Mouse (Mus musculus) liver (tissue): ENCODE results near the gene D2hgdh.
"Not testable (repeated sequence)": the region's sequence is repeated elsewhere in the genome, so short reads cannot be mapped to it uniquely, and the experiment has no call there.

Source experiments
- DNase-seq: peaks from one replicate; pipeline ENCODE4 v3.0.0-alpha.2; 2020; ENCODE audit warnings: mixed read lengths

D2hgdh gene

DNA sequence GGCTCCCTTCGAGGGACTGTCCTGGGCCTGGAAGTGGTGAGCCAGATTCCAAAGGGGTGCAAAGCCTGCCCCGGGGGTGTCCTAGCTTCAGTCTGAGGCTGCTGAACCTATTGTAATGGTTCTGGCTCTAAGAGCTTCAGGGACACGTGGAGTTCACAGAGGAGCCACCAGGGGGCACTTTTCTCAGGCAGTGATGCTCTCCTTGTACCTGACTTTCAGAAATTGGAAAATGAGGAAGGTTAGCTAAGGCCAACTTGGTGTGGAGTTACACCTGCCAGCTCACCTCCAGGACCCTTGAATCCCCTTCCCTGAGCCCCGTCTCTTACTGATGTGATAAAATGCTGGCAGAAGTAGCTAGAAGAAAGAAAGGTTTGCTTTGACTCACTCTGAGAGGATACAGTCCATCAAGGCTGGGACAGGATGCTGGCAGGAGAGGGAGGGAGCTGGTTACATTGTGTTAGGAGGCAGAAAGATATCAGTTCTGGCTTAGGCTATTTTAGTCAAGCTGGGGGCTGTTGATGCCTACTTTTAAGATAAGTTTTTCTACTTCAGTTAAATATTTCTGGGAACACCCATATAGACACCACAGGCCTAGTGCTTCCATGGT is 8.1 kb downstream of the D2hgdh start:
- not testable (repeated sequence) for DNase-seq

DNA sequence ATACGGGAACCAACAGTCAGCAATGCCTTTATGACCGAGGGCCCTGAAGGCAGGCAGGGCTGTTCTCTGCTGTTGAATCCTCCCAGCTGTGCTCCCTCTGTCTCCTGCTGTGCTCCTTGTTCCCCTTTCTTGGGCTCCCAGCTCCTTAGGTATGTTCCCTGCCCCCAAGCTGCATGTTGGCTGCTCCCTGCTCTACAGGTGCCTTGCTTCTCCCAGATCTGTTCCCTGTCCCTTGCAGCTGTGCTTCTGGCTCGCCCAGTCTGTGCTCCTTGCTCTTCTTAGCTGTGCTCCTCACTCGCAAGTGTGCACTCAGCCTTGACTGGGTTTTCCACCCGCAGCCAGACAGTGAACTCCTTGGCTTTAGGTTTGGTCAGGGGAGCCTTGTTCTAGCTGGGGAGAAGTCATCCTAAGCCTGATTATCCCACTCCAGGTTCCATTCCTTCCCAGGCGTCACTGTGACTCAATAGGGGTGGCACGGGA is 10.0 kb downstream of the D2hgdh start:
- DNase-seq, result no peak

DNA sequence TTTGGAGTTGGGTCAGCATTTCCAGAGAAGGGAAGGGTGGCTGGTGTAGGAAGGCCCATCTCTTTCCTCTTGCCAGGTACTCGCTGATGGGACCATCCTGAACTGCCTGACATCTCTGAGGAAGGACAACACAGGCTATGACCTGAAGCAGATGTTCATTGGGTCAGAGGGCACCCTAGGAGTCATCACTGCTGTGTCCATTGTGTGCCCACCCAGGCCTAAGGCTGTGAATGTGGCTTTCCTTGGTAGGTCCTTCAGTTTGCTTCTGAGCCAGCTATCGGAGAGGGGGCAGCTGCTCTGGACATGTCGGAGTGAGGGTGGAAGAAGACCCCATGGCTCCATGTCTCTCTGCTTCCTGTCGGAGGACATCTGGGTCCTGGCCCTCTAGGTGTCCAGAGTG is 10.5 kb downstream of the D2hgdh start:
- DNase-seq, result no peak

DNA sequence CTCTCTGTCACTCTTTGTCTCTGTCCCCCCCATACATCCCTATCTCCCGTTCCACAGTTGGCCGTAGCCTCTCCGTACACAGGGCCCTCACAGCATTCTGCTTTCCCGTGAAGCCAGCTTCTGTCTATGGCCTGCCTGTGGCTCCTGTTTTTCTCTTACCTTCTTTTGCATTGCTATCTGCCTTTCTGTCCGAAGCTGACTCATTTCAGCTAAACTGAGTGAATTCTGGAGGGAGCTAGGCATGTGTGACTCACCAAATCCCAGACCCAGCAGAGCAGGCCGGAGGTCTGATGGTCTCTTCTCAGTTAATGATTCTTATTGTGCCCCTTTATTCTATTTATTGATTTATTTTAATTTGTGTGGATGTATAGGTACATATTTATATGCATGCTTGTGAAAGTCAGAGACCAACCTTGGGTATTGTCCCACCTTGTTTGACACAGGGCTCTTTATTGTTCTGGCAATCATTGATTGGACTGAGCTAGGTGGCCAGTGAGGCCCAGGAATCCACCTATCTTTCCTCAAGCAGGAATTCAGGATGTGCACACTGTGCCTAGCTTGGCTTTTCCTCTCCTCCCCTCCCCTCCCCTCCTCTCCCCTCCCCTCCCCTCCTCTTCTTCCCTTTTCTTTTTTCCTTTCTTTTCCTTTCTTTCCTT is 11.3 kb downstream of the D2hgdh start:
- DNase-seq, result no peak

DNA sequence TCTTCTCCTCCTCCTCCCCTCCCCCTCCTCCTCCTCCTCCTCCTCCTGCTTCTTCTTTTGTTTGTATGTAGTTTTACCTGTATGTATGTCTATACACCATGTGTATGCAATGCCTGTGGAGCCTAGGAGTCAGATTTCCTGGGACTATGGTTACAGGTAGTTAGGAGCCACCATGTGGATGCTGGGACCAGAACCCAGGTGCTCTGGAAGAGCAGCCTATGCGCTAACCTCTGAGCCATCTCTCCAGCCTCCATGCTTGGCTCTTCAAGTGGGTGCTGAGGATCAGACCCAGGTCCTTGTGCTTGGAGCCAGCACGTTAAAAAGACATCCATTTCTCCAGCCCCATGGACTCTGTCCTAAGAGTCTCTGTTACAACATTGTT is 11.8 kb downstream of the D2hgdh start:
- DNase-seq, result no peak

DNA sequence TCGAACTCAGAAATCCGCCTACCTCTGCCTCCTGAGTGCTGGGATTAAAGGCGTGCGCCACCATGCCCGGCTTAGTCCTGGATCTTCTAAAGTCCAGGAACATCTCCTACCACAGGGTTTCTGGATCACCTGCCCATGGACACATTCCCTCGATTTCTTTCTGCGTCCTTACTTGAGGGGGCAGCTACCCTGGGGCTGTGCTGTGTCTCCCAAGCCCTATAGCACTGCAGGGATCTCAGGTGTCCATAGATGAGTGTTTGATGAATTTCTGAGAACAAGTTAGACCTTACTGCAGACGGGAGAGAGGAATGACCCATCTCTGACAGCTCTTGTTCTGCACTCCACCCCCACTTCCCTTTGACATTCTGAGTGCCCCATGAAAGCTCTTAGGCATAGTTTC is 12.6 kb downstream of the D2hgdh start:
- no peak for DNase-seq

DNA sequence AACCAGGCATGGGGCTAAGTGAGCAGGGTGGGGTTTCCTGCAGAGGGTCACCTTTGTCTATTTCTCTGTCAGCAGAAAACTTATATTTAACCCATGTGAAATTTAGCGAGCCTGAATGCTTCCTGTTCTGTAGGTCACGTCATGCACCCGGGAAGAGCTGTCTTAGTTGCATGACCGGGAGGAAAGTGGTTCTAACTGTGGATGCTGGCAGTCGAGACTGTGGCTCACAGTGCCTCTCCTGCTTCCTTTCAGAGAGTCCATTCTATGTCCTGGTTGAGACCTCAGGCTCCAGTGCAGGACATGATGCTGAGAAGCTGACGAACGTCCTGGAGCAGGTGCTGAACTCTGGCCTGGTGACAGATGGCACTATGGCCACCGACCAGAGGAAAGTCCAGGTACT is 13.9 kb downstream of the D2hgdh start:
- DNase-seq, result not testable (repeated sequence)

DNA sequence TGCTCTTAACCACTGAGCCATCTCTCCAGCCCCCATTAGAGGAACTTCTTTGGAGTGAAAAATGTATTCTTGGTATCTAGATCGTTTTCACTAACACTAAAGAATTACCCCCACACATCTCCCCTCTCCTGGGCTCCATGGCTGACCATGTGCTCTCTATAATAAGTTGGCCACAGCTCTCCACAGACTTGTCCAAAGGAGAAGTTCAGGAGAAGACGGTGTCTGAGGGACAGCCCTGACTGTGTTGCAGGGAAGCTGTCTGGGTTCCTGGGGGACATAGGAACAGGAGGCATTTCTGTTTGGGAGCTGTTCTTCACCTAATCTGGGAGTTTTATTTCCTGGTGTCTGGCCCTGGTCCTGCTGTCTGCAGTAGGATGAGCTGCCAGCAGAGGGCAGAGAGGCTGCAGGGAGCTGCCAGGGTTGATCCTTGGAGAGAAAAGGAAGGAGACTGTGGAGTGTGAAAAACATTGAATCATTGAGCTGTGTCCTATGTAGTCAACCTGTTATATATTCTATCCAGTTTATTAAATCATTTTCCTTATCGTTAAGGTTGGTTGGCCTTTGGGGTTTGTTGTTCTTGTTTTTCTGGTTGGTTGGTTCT is 21.2 kb downstream of the D2hgdh start:
- DNase-seq, result not testable (repeated sequence)

DNA sequence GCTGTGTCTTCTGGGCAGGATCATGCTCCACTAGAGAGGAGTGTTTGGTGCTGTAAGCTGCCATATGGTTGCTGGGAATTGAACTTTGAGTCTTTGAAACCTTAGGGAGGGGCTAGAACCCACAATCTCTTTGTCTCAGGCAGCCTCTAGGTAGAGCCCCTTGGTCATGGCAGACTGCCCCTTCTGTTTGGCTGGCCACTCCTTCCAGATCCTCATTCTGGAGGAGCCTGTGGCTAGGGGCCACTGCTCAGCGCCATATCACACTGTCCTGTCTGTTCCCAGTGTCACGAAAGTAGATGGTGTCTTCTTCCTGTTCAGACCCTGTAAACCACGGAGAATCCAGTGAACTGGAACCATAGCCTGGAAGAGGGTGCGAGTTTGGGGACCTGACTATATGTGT is 31.1 kb downstream of the D2hgdh start:
- not testable (repeated sequence) for DNase-seq

DNA sequence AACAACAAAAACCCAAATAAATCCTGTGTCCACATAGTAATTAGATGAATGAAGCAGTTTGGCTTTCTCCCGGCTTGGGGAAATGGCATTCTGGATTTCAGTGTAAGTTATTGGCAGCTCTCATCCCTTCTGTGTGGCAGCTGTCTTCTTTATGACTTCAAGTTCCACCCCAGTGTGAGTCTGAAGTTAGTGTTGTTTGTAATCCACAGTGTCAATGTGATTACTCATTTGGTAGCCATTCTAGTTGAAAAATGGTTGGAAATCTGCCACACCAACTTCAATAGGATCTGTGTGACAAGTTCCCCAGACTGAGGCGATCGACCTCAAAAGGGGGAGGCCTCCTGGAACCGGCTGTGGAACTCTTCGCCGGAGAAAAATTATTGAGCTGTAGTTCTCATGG is 32.7 kb downstream of the D2hgdh start:
- no peak for DNase-seq

DNA sequence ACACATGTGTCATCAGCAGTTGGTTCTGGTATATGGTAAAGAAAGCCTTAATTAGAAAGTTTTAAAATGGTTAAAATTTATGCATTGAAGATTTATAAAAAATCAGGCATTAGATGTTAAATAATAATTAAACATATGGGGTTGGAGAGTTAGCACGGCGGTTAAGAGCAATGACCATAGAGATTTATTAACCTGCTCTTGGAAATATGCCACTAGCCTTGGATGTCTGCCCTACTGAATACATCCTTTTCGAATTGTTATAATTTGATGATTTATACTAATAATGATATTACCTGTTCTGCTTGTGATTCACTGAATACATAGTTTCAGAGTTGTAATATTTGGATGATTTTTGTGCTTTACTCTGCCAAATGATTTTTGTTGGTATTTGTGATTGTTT is 33.3 kb downstream of the D2hgdh start:
- DNase-seq, result no peak

DNA sequence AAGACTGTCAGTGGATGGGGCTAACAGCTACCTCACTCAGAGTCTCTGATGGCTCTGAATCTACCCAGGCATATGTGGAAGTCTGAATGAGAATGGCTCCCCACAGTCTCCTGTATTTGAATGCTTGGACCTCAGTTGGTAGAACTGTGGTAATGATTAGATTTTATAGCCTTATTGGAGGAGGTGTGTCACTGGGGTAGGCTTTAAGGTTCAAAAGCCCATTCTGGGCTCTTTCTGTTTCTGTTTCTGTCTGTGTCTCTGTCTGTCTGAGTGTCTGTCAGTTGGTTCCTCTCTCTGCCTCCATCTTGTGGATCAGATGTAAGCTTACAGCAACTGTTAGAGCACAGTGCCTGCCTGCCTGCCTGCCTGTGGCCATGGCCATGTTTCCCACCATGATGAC is 34.9 kb downstream of the D2hgdh start:
- DNase-seq, result no peak

DNA sequence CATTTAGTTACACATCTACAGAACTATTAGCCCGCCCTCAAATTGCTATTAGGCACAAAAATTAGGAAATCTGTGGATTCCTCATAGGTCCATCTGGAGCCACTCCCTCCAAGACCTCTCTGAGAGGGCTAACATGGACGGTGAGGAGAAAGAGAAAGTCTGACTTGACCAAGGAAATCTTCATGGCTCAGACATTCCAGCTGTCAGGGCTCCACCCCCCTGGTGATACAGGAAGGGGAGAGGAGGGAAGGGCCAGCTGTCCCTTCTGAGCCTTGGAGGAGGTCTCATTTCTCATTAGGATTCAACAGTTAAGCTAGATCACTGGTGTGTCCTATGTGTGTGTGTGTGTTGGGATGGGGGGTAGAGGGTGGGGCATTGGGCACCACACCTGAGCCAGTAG is 36.3 kb downstream of the D2hgdh start, which contains the start of gene Gal3st2:
TSS of gene Gal3st2 (plus strand) at position 259 of the 400 bp plus-strand sequence.
- not testable (repeated sequence) for DNase-seq

DNA sequence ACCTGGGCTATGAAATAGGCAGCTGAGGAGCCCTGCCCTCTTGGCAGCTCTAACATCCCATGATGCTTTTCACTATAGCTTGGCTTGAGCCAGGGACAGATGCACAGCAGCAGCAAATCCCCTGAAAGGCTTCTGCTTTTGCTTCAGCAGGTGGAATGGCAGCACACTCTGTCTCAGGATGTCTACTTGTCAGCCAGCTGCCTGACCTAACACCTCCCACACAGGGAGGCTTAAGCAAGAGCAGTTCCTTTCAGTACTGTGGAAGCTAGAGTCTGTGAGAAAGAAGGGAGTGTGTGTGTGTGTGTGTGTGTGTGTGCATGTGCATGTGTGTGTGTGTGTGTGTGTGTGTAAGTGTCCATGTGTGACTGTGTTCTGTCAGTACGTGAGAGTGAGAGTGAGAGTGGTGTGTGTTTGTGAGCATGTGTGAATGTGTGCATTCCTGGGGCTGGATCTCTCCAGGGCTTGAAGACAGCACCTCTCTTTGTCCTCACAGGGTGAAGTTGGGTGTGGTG is 46.9 kb downstream of the D2hgdh start:
- DNase-seq, result not testable (repeated sequence)

DNA sequence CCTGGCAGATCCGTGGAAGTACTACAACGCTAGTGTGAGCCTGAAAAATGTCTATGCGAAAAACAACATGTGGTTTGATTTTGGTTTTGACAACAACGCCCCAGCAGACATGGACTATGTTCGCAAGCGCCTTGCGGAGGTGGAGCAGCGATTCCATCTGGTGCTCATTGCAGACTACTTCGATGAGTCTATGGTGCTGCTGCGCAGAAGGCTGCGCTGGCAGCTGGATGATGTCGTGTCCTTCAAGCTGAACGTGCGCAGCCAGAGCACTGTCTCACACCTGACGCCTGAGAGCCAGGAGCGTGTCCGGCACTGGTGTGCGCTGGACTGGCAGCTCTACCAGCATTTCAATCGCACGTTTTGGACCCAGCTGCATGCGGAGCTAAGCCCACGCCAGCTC is 49.7 kb downstream of the D2hgdh start:
- not testable (repeated sequence) for DNase-seq

DNA sequence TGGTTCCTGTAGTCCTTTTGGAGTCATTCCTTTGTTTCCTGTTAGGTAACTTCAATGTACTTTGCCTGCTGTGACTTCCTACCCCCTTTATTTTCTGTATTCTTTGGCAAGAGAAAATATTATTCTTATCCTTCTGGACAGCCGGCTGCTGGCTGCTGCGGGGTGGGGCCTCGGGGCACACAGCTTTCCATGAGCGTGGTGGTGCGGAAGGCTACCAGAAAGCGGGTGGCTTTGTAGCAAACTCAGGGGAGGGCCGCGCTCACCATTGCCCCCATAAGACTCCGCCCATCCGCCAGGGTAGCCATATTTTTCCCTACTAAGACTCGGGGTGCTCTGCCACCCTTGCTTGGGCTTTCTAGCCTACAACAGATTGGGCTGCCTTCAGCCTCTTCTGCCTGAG is 57.1 kb downstream of the D2hgdh start:
- DNase-seq, result not testable (repeated sequence)

DNA sequence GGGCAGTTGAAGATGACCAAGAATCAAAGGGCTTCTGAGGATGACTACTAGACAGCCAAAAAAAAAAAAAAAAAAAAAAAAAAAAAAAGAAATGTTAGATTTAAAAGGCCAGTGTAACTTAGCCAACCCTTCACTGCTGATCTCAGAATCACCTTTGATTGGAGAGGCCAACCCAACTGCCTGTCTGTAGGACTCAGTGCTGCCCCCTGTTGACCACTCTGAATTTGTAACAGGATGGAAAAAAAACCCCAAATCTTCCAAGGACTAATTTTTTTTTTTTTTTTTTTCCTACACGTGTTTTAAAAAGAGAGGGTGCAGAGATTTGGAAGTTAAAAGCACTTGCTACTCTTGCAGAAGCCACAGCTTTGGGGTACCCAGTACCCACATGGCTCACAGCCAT is 66.2 kb downstream of the D2hgdh start:
- not testable (repeated sequence) for DNase-seq

DNA sequence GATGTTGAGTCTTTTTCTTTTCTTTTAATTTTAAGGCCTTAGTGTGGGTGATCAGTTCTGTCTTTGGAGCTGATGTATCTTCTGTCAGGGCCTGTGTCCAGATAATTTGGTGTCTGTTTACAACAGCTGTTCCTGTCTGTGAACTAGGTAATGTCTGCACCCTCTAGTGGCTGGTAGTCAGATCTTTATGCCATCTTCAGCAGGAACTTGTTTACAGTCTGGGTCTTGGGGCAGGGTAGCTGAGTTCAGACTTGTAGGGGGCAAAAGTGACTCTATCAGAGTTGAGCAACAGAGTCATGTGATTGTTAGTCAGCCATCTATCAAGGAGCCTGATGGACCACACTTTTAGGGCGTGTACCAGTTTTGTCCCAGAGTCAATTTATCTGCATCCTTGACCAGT is 72.7 kb downstream of the D2hgdh start:
- not testable (repeated sequence) for DNase-seq

DNA sequence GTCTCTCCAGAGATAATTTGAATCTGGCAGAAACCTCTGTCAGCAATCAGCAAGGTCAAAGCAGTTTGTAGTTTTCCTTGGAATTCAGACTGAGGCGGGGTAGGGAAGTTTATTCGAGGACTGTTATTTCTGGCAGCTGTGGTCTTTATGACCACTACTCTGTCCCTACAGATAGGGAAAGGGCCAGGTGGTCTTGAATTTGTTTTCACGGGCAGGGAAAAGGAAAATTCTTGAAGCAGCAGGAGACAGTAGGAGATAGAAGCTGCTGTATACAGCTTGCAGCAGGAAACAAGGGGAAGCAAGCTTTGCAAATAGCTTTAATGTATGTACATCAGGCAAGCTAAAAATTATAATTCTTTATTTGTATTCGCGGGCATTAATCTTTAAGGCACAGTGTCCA is 76.6 kb downstream of the D2hgdh start:
- not testable (repeated sequence) for DNase-seq
